In genomic region chr9:99065311-99065710, GRCm38 (mm10) we compare ENCODE assay signal across 42 mouse cellular contexts. TPM values are rescaled to one million over a fixed set of nuclear protein-coding genes. Genes with fewer than 3 reads are reported as not detected.
DNase-seq lines count a peak whose midpoint lies in the region; ATAC-seq and TF ChIP-seq lines count a peak whose summit lies in the region.
"Had no signal": no experiment of that assay in that cellular context is flagged by ENCODE, and none has a peak within 500 bp of the region (broad histone marks: within the 10 kb centered on the region; RNA-seq: fewer than 3 reads in every experiment).

No protein-coding gene starts in this region.

- no peaks in the 10 kb centered on the region for H3K4me1 ChIP-seq in forebrain, embryonic 13.5 days
- no peaks in the 10 kb centered on the region for H3K4me1 ChIP-seq in forebrain, embryonic 10.5 days
- H3K4me1 ChIP-seq: embryonic facial prominence, embryonic 13.5 days; heart, embryonic 10.5 days; heart, embryonic 15.5 days; kidney, embryonic 15.5 days; limb, embryonic 10.5 days; limb, embryonic 15.5 days; liver, embryonic 13.5 days; midbrain, embryonic 13.5 days had no signal

- peak; percentile 75; the same call in 1 of the 2 replicates for ATAC-seq in forebrain, embryonic 13.5 days
- no peak for ATAC-seq in cerebellum, adult (ENCODE audit: insufficient number of reproducible peaks, low FRiP score, low TSS enrichment)
- ATAC-seq: activated CD4-positive, CD25-positive, alpha-beta regulatory T cell, adult 4 months; hindbrain, embryonic 16.5 days; lung, postnatal 0 days; midbrain, embryonic 13.5 days had no signal

- no peak for DNase-seq in forebrain, embryonic 10.5 days (ENCODE audit: extremely low spot score, low spot score)
- DNase-seq in layer of hippocampus, adult 2 months (ENCODE audit: low spot score in 2 of 2): peak in 1 of 2 experiments; percentile 40
- no peak for DNase-seq in layer of hippocampus, postnatal 10 days (ENCODE audit: low spot score in 2 of 2)
- DNase-seq in right cerebral cortex, adult 18-20 months: peak; percentile 18
- DNase-seq in right cerebral cortex, postnatal 25 days: no peak
- no peak for DNase-seq in adrenal gland, postnatal 25 days
- DNase-seq: adrenal gland, adult 2 months; cerebellum, adult 11-12 months; cerebellum, postnatal 10 days; gastrocnemius, postnatal 25 days; heart, adult 11 months; kidney, adult 18-20 months; kidney, postnatal 25 days; liver, embryonic 13.5 days; lung, adult 18-20 months; right cerebral cortex, postnatal 4 days; thymus, adult 2 months; thymus, postnatal 36 days had no signal

- 83% methylated on average over 5 of the region's 5 CpGs for WGBS in forebrain, embryonic 13.5 days
- WGBS in forebrain, embryonic 10.5 days: 93% methylated on average over 5 of the region's 5 CpGs

- H3K9ac ChIP-seq in forebrain, embryonic 13.5 days: no peak overlapping the region
- H3K9ac ChIP-seq: embryonic facial prominence, embryonic 13.5 days; heart, embryonic 15.5 days; kidney, embryonic 15.5 days; limb, embryonic 15.5 days; liver, embryonic 13.5 days; midbrain, embryonic 13.5 days had no signal

- TF ChIP-seq CTCF in layer of hippocampus, adult 2 months (conservative IDR thresholded peaks at IDR 0.05): no peak

- H3K27me3 ChIP-seq in forebrain, embryonic 13.5 days: no peaks in the 10 kb centered on the region
- no peaks in the 10 kb centered on the region for H3K27me3 ChIP-seq in forebrain, embryonic 10.5 days (ENCODE audit: poor library complexity, severe bottlenecking)
- H3K27me3 ChIP-seq: CH12.LX; embryonic facial prominence, embryonic 13.5 days; heart, embryonic 15.5 days; kidney, embryonic 15.5 days; limb, embryonic 15.5 days; liver, embryonic 13.5 days; midbrain, embryonic 13.5 days had no signal

- no peaks in the 10 kb centered on the region for H3K9me3 ChIP-seq in forebrain, embryonic 13.5 days (replicated peaks)
- no peaks in the 10 kb centered on the region for H3K9me3 ChIP-seq in forebrain, embryonic 10.5 days
- H3K9me3 ChIP-seq: embryonic facial prominence, embryonic 13.5 days; heart, embryonic 10.5 days; heart, embryonic 15.5 days; kidney, embryonic 15.5 days; limb, embryonic 10.5 days; limb, embryonic 15.5 days; liver, embryonic 13.5 days; midbrain, embryonic 13.5 days had no signal

- no peak overlapping the region for H3K4me3 ChIP-seq in forebrain, embryonic 13.5 days
- no peak overlapping the region for H3K4me3 ChIP-seq in forebrain, embryonic 10.5 days
- no peak overlapping the region for H3K4me3 ChIP-seq in layer of hippocampus, adult 2 months
- H3K4me3 ChIP-seq: embryonic facial prominence, embryonic 13.5 days; heart, embryonic 10.5 days; heart, embryonic 15.5 days; kidney, embryonic 15.5 days; limb, embryonic 10.5 days; limb, embryonic 15.5 days; liver, embryonic 13.5 days; midbrain, embryonic 13.5 days had no signal

- H3K36me3 ChIP-seq in forebrain, embryonic 13.5 days (ENCODE audit: poor library complexity, severe bottlenecking): peaks cover 37% of the 10 kb centered on the region
- peaks cover 41% of the 10 kb centered on the region for H3K36me3 ChIP-seq in forebrain, embryonic 10.5 days (replicated peaks)
- H3K36me3 ChIP-seq: limb, embryonic 10.5 days had no signal

- H3K4me2 ChIP-seq in forebrain, embryonic 13.5 days: no peak overlapping the region
- H3K4me2 ChIP-seq: embryonic facial prominence, embryonic 13.5 days; heart, embryonic 15.5 days; kidney, embryonic 15.5 days; limb, embryonic 15.5 days; liver, embryonic 13.5 days; midbrain, embryonic 13.5 days had no signal

- peak overlapping the region; percentile 51 for H3K27ac ChIP-seq in forebrain, embryonic 13.5 days
- no peak overlapping the region for H3K27ac ChIP-seq in forebrain, embryonic 10.5 days
- peak overlapping the region; percentile 60; the same call in 1 of the 2 replicates for H3K27ac ChIP-seq in layer of hippocampus, adult 2 months
- H3K27ac ChIP-seq: embryonic facial prominence, embryonic 13.5 days; heart, embryonic 10.5 days; heart, embryonic 15.5 days; kidney, embryonic 15.5 days; limb, embryonic 10.5 days; limb, embryonic 15.5 days; liver, embryonic 13.5 days; macrophage; midbrain, embryonic 13.5 days; stomach, postnatal 0 days had no signal

RNA-seq across cellular contexts. Expression of gene Gm1123, which starts 29.8 kb away (rescaled TPM):
- 0.14 TPM in 1 of 2 replicates, not detected in the other for polyA plus RNA-seq in forebrain, embryonic 13.5 days (2015; fragmentation: Nextera tagmentation; extraction: Ambion mirVana)
- not detected in 2 replicates for polyA plus RNA-seq in forebrain, embryonic 10.5 days (2016; fragmentation: Nextera tagmentation; extraction: Ambion mirVana)
- total RNA-seq in layer of hippocampus, adult 2 months (2021): under 1 TPM; 0.22 to 0.38 TPM
- under 1 TPM in 1 of 2 experiments, not detected in 1; 0.22 TPM for total RNA-seq in layer of hippocampus, postnatal 10 days (2021)
- total RNA-seq in adrenal gland, postnatal 25 days (2021): not detected in 2 replicates
- total RNA-seq: adrenal gland, adult 2 months; adrenal gland, postnatal 4 days; CH12.LX; common myeloid progenitor, adult 5-6 weeks; ES-E14; gastrocnemius, adult 18-20 months; gastrocnemius, postnatal 25 days; heart, postnatal 25 days; megakaryocyte-erythroid progenitor cell, adult 5-6 weeks had no signal
- polyA plus RNA-seq: adrenal gland, adult 2 months; C2C12; embryonic facial prominence, embryonic 13.5 days; heart, embryonic 10.5 days; hindbrain, embryonic 11.5 days; limb, embryonic 10.5 days; limb, embryonic 15.5 days; liver, embryonic 13.5 days; lung, postnatal 0 days; macrophage; neural tube, embryonic 11.5 days had no signal
